In genomic region chr14:50930754-50931492, GRCm38 (mm10) we compare ENCODE assay signal across 8 mouse cellular contexts. TPM values are rescaled to one million over a fixed set of nuclear protein-coding genes. Genes with fewer than 3 reads are reported as not detected.
DNase-seq lines count a peak whose midpoint lies in the region; ATAC-seq lines count a peak whose summit lies in the region.

Gene Pip4p1, minus strand, starts transcription at chr14:50930856.
Gene Pnp, plus strand, starts transcription at chr14:50931082.

- H3K27ac ChIP-seq in lung, embryonic 16.5 days (ENCODE audit: low read length), result peak within 1 kb of the TSS; percentile 90

- ATAC-seq in hematopoietic stem cell, adult 5-6 weeks (replicated peaks in 1 of 2; ENCODE audit: insufficient read depth in 1 of 2, low FRiP score in 2 of 2, low TSS enrichment in 1 of 2, low read depth in 1 of 2, poor library complexity in 2 of 2, severe bottlenecking in 2 of 2), result peak; percentile 97 to 98
- peak; percentile 99 for ATAC-seq in lung, embryonic 16.5 days (ENCODE audit: low read depth)

- no peaks in the 10 kb centered on the region for H3K9me3 ChIP-seq in lung, embryonic 16.5 days (ENCODE audit: control insufficient read depth, low read length)

- H3K27me3 ChIP-seq in lung, embryonic 16.5 days (ENCODE audit: control insufficient read depth, insufficient read depth, low read depth, low read length), result no peaks in the 10 kb centered on the region

- peaks cover 22% of the 10 kb centered on the region for H3K36me3 ChIP-seq in lung, embryonic 16.5 days (ENCODE audit: control insufficient read depth, insufficient read depth, low read length)

- H3K4me2 ChIP-seq in lung, embryonic 16.5 days (ENCODE audit: low read depth, low read length), result peak within 1 kb of the TSS; percentile 84

- peaks cover 17% of the 10 kb centered on the region for H3K4me1 ChIP-seq in lung, embryonic 16.5 days (replicated peaks; ENCODE audit: control insufficient read depth, insufficient read depth, low read length)

- DNase-seq in MEL-GATA-1-ER (ENCODE audit: extremely low read depth, low read depth), result peak; percentile 100
- peak; percentile 99 for DNase-seq in cerebellum, adult 8-10 months
- DNase-seq in forelimb bud, embryonic 11.5 days (ENCODE audit: low read depth, low spot score), result peak; percentile 100
- peak; percentile 98 for DNase-seq in layer of hippocampus, adult 9-10 months (ENCODE audit: low spot score)
- DNase-seq in ovary, postnatal 10 days (ENCODE audit: low spot score), result peak; percentile 89
- peak; percentile 98 to 99 for DNase-seq in thymus, postnatal 10 days (ENCODE audit: low spot score in 2 of 2)

- H3K9ac ChIP-seq in lung, embryonic 16.5 days (ENCODE audit: low read length), result peak within 1 kb of the TSS; percentile 97

- peak within 1 kb of the TSS; percentile 94 for H3K4me3 ChIP-seq in lung, embryonic 16.5 days (ENCODE audit: low read length)

- under 1% methylated on average over 67 of the region's 68 CpGs for WGBS in lung, embryonic 16.5 days

RNA-seq across cellular contexts. Expression of gene Pip4p1, which starts in this region (rescaled TPM):
- total RNA-seq in hematopoietic stem cell, adult 5-6 weeks (2017), result 9.0 and 15.9 TPM in 2 replicates
- polyA plus RNA-seq in lung, embryonic 16.5 days (2015; fragmentation: Nextera tagmentation; extraction: Ambion mirVana), result 47.1 and 48.4 TPM in 2 replicates

RNA-seq across cellular contexts. Expression of gene Pnp, which starts in this region (rescaled TPM):
- total RNA-seq in hematopoietic stem cell, adult 5-6 weeks (2017), result 101 and 172 TPM in 2 replicates
- 68.8 and 73.1 TPM in 2 replicates for polyA plus RNA-seq in lung, embryonic 16.5 days (2015; fragmentation: Nextera tagmentation; extraction: Ambion mirVana)

Comparison
In these comparisons a context has a peak if more than half of its experiments do, and no peak if none do; other contexts are left out.
1. Peak in every context shown above with its lines: DNase-seq, ATAC-seq, H3K4me3 ChIP-seq and H3K27ac ChIP-seq.